Mouse (Mus musculus): ENCODE data around the gene Mmp28.

The Mmp28 gene

DNA sequence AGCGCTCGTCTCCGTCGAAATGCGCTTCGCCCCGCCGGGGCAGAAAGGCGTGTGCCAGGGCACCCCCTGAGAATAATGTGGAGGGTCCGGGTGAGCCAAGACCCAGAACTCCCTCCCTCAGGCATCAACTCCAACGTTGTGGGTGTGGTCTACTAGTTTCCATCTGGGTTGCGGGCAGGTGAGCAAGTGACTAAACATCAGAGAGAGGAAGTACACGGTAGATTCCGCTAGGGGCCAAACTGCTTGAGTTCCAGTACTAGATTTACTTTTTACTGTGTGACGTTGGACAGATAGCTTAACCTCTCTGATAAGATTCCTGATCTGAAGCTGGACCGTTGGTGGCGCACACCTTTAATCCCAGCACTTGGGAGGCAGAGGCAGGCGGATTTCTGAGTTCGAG, 17.9 kb downstream of the Mmp28 start:
- no peak for DNase-seq

DNA sequence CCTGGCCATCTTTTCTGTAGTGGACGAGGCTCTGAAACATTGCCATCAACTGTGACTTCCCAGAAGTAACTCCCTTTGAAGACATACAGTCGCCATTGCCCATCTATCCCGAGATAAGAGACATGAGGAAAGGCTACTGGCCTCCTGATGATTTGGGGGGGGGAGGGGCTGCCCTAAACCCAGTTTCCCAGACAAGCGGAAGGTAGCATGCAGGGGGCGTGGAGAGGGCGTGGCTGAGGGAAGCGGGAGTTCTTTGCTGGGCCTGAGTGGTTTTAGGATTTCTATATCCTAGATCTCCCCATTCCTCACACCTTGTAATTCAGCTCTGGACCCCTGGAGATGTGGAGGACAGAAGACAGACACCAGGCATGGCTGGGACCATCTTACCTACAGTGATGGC, 19.0 kb downstream of the Mmp28 start:
- peak; percentile 40 for DNase-seq

DNA sequence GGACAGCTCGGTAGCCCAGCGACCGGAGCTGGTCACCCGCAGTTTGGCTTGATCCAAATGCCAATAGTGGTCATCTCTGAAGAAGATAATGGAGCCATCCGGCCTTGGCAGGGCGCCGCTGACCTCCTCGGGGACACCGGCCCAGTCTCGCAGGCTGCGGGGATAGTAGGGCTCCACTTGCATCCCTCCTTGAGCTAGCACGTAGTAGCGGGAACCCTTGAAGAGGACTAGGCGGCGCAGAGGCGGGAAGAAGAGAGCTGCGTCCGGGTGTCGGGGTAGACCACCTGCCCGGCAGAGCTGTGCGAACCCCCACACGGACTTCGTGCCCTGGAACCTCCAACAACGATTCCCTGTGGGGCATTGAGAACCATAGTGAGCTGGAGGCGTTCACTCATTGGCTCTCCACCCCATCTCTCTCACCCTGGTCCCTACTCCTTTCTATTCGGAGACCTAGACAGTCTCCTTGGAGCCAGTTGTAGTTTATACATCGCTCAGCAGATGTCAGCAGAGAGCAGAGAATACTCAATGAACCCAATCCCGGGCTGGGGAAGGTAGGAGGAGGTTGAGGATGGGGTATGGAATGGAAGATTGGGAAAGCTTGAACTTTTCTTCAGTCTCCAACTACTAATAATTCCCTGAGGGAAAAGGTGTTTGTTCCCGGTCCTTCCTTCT, 20.1 kb downstream of the Mmp28 start:
- peak; percentile 85 for DNase-seq

DNA sequence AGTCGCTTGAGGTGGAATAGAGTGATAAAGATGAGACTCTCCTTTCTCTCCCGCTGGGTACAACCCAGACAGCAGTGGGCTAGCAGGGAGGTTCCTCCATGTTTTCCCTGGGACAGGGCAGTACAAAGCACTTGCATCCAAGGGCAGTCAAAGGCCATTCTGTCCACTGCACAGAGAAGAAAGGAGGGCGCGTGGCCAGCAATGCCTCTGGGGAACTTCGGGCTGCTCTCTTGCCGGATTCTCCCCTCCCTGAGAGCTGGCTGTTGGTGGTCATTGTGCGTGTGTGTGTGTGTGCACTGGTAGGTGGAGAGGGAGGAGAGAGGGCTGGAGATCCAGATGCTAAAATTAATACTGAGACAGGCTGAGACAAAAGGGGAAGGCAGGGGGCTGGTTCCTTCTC, 21.6 kb downstream of the Mmp28 start:
- peak; percentile 56 for DNase-seq

DNA sequence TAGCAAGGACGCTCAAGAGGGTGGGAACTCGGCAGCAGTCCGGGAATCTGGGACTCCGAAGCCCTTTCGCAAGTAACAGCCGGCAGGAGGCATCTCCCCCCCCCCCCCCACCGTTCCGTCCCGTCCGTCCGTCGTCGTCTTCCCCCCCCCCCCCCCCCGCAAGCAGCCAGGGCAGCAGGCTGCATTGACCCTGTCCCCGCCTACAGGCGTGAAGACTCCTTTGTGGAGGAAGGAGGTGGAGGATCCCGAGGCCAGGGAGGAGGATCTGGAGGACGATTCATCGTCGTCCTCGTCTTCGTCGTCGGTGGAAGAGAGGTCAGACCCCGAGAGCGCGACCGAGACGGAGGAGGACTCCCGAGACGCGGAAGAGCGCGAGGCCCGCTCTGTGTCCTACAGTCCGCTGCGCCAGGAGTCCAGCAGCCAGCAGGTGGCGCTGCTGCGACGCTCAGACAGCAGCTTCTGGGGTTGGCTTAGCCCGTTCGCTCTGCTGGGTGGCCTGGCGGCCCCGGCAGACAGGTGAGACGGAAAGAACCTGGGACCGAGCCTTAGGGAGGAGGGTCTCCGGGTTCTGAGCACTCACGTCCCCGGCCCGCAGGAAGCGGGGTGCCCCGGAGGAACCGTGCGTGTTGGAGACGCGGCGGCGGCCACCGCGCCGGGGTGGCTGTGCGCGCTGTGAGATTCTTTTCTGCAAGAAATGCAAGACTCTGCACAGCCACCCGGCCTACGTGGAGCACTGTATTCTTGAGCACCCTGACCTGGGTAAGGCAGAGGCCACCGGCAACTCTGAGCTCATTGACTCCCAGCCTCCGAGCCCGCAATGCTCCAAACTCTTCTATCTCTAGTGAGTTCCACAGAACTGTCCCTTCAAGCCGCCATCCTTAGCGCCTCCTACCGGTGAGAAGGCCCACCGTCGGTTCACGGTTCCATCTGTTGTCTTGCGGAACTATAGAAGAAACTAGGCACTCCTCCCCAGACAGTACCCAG, 22.5 kb downstream of the Mmp28 start:
- DNase-seq, result peak; percentile 94

DNA sequence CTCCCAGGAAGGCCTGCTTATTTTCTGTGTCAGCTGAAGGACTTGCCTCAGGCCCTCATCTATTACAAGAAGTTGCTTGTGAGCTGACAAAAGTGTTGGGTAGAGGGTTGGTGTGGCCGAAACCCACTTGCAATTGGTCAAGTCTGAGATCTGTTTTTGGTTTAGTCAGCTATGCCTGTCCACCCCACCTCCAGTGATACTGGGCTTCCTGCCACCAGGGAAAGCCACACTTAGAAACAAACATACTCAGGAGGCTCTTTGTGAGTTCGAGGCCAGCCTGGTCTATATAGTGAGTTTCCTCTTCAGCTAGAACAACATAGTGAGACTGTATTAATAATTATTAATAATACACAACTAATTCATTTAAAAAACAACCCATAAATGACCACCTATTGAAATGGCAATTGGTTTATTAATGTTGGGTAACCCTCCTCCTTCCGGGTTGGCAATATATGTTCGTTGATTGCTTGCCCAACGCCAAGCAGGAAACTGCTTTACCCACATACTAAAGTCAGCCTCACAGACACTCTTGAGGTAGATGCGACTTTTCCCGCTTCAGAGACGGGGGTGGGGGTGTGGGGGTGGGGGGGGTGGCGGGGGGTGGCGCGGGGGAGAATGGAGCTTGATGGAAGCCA, 23.3 kb downstream of the Mmp28 start:
- DNase-seq, result no peak

DNA sequence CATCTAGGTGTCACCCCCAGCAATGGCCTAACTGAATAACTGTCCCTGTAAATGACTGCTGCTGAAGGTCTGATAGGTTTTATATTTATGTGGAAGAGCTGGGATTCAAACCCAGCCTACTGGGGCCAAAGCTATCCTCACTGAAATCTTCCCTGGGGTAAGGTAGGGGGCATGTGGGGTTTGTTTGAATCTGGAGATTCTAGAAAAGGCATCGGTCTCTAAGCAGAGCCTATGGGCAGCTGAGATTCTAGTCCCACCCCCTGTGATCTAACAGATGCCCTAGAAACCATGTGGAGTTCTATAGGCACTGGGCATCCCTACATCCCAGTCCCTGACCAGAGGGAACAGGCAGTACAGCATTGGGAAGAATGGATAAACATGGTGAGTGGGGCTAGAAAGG, 25.5 kb downstream of the Mmp28 start, which contains the start of gene 1700020L24Rik:
1700020L24Rik (plus strand) TSS at position 301 of the 400 bp plus-strand sequence.
- DNase-seq, result no peak

DNA sequence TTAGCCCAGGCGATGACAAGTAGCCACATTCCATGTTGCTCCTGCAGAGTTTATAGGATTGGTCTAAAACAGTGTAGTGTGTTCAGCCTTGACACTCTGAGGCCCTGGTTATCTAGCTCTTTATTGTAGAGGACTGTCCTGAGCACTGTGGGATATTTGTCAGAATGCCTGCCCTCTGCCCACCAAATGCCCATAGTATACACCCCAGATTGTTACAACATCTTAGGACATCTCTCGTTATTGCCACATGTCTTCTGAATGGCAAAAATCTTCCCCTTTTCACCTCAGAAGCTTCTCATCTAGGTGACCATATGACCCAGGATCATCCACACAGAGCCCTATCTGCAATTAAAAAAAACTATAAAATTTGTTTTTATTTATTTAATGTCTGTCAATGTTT, 30.3 kb downstream of the Mmp28 start:
- DNase-seq, result no peak

DNA sequence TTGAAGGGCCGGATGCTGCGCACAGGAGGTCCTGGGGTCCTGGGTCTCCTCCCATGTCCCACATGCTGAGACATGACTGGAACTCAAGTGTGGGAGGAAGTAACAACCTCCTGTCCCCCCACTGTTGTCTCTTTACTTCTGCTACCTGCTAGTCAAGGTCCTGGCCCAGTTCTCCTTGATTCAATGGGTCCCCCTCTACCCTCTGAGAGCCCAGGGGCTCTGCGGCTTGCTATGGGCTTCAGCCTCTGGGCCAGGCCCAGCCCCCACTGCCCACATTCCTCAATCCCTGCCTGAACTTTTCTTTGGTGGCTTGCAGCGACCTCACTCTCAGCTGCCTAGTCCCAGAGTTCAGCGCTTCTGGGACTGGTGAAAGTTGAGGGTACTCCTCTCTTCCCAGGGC, 33.5 kb downstream of the Mmp28 start, which contains the start of gene Gas2l2:
Gas2l2 (minus strand) TSS at position 101 of the 400 bp plus-strand sequence.
- no peak for DNase-seq

DNA sequence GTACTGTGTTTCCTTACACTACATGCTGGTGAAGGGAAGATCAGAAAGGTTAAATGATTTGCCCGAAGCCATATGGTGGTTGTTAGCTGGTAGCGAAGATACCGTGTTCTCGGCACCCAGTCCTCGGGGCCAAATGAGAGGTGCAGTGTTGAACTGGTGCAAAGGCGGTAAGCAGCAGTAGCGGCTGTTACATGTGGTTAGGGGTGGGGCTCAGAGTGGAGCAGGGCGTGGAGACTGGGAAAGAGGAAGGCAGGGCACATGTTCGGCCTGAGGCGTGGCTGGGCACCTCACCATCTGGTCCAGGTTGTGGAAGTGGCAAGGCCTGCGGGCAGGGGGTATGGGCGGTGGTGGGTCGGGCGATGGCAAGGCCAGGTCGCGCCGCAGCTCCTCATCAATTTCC, 35.9 kb downstream of the Mmp28 start:
- DNase-seq, result peak; percentile 34

DNA sequence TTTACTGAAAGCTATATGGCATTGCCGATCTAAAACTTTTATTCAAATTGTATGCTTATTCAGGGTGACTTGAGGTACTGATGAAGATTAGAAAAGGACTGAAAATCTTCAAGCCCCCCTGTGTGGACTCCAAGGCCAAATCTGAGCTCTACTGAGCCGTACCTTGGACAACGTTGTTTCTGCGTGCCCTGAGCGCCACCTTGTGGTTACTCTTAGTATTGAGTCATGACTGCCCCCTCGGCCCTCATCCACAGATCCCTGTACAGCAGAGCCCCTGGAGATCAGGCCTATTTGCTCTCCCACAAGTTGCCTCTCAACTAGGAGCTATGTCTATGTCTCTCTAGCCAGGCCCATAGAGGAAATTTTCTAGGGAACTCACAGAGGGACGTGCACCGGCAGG, 38.2 kb downstream of the Mmp28 start:
- peak; percentile 81 for DNase-seq

DNA sequence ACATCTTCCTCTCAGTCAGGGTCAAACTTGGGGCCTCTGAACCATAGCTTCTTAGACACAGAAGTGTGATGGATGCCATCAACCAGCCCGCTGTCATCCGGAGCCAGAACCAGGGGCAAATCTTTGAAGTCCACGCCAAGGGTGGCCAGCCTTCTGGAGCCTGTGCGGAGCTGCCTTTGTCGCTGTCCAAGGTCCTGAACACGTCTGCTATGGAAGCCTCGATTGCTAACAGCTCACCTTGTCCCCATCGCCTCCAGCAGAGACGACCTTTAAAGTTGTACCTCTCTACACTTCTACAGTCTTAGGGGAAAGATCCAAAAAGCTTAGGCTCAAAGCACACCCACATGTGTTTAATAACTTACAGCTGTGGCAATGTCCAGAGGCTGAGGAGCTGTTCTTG, 41.6 kb downstream of the Mmp28 start:
- peak; percentile 90 for DNase-seq

DNA sequence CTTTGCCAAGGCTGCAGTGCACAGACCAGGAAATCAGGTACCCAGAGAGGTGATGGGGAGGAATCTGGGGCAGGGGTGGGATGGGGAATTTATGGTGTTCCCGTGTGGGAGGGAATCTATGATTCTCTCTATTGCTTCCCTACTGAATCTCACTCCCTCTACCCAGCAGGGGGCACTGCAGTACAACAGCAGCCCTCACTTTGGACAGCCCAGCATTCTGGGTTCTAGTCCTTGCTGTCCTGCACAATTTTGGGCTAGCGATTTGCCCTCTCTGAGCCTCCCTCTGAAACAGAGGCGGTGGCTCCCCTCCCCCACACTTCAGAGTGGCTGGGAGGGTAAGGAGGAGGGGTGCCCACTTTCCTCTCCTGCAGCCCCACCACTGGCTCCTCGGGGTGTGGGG, 42.5 kb downstream of the Mmp28 start:
- no peak for DNase-seq

DNA sequence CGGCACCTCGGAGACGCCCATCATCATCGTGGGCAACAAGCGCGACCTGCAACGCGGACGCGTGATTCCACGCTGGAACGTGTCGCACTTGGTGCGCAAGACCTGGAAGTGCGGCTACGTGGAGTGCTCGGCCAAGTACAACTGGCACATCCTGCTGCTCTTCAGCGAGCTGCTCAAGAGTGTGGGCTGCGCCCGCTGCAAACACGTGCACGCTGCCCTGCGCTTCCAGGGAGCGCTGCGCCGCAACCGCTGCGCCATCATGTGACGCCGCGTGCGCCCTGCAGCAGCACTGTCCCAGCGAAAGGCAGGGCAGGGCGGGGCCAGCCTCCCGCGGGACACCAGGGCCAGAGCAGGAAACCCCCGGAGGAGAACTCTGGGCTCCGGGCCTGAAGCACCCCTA, 44.3 kb downstream of the Mmp28 start:
- DNase-seq, result no peak

DNA sequence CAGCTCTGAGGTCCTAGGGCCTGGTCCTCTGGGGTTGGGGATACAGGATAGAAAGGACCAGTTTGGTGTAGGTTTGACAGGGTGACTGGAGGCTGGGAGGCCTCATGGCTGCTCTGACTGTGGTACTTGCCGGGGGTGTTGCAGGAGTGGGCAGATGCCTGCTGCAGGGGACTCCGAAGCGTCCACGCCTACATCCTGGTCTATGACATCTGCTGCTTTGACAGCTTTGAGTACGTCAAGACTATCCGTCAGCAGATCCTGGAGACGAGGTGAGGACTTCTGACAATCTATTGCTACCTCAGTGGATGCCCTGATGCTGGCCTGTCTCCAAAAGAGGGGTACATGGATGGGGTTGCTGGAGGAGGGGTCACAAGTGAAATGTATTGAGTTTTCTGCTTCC, 45.2 kb downstream of the Mmp28 start:
- DNase-seq, result no peak

DNA sequence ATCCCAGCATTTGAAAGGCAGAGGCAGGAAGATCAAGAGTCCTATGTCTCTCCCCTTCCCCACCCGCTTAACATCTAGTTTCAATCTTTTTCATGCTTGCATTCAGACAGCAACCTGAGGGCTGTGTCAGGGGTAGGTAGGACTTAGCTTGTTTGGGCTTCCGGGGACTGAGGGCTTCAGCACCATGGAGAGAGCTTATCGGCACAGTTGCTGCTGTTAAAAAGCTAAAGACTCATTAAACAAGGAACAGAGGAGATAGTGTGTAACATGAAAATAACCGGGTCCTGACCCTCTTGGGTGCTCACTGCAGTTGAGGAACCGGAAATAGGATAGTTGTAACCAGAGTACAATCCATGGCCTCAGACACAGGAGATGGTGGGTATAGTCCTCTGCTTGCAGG, 45.8 kb downstream of the Mmp28 start:
- DNase-seq, result peak; percentile 88

DNA sequence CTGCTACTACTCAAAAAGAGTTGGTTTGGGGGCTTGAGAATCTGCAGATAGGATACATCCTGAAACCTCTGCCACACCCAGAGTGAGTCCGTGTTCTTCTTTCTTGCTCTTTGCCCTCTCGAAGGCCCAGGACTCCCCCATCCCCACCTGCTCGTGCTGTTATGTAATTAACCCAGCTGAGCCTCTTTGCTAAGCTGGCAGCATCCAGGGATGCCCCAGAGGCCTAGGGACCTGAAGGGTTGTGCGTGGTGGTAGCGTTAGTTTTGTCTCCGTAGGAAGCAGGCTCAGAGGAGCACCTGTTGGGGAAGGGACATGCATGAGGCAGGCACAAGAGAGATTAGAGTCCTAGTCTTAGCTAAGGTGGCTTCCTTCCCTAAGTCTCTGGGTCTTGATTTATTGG, 52.4 kb downstream of the Mmp28 start:
- DNase-seq, result no peak

DNA sequence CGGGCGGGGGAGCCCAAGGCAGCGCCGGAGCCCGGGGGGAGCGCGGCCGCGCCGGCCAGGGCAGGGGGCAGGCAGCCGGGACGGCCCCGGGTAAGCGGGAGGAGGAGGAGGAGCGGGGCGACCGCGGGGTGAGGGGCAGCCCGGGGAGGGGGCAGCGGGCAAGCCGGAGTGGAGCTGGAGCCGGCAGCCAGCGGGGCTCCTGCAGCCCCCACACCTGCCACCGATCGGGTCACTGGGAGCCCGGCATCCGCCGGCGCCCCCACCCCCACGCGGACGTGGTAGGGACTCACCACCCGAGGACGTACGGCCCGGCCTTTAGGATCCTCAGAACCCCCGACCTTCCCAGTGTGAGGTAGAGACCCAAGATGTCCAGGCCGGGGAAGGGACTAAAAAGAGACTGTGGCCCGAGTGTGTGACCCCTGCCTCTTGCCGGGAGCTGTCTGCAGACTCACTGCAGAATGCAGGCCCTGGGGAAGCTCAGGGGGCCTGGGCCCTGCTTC, 53.0 kb downstream of the Mmp28 start:
- peak; percentile 15 for DNase-seq

DNA sequence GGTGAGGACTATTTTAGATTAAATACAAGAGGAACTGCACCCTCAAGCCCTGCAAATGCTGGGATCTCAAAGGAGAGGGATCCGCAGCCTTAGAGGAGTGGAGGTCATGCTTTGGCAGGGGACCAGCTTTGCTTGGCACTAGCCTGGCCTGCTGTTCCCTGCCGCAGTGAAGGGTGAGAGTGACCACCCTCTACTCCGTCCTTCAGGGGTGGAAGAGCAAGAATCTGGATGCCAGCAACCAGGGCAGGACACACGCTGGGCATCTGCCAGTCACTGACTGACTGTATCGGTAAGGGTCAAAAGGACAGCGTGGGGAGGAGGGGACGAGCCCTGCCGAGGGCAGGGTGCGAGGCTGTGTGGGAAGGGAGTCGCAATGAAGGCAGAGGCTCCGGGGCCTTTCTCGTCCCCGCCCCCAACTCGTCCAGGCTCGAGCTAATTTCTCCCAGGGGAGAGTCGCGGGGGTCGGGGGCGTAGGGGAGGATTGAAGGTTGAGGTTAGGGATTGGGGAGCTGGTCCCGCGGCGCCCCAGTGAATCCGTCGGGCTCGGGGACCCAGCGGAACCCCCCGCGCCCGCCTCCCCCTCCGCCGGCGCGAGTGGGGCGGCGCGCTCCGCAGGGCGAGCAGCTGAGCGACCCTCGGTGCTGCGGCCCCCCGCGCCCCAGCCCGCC, 53.6 kb downstream of the Mmp28 start, which contains the start of gene Rasl10b:
Rasl10b (plus strand) TSS at position 51 of the 668 bp plus-strand sequence.
- DNase-seq, result peak; percentile 49

DNA sequence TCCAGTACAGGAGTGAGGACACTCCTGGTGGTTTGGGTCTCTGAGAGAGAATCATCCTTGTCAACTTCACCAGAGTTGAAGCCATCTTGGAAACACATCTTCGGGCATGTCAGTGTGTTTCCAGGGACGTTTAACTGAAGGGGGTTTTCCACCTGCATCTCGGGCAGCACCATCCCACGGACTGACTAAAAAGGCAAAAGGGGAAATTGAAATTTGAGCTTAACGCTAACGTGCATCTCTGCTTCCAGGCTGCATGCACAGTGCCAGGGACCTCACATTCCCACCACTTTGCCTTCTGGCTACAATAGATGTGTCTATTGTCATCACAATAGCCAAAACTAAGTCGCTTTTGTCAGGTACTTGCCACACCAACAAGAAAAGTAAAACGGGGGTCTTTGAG, 54.6 kb downstream of the Mmp28 start:
- DNase-seq, result no peak

DNA sequence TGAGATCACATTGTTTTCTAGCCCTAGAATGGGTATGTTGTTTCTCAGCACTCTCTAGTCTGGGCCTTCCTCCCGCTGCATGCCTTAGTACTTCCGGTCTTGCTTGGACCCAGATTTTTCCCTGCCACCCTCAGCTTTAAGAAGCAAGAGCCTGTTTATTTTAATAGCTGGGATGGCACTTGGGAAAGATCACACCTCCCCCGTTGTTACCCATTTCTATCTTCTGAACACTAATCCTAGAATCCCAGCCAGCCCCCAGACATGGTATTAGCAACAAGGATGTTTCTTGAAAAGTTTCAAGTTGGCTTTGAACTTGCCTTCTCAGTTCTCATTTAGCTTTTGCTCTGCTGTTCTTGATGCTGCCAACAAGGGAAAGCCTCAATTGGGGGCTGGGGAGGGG, 56.5 kb downstream of the Mmp28 start:
- DNase-seq, result no peak

DNA sequence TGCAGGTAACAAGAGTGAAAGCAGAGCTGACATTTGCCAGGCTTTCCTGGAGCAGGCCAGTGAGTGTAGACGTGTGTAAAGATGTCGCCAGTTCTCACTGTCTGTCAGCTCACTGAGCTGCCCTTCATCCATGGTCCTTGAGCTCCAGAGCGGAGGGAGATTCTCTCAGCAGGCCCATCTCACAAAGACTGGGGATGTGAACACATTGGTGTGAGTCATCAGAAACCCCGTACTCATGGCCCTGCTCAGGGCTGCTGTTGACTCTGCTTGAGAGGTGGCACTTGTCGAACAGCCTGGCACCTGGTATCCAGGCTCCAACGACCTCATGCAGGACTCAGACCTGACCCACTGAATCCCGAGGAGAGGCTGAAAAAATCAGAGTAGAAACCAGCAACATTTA, 59.1 kb downstream of the Mmp28 start:
- no peak for DNase-seq

DNA sequence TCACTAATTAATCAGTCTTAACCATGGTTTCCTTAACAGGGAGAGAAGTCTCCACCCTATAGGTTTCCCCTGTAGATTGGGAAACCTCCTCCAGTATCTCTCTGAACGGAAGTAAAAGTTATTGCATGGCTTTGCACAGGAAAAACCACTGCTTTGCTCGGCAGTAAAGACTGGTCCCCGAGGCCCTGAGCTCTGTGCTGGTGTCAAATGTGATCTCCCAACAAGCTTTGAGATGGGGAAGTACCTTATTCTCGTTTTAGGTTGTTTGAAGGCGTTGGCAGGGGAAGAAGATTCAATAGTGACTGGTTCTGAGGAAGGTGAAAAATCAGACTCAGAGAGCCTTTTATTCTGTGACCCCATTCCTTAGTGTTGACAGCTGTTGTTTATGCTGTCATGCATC, 64.1 kb downstream of the Mmp28 start:
- no peak for DNase-seq
